Comparison of ENCODE assay signal across 18 mouse cellular contexts in genomic region chr8:122464985-122465384, GRCm38 (mm10). TPM values are rescaled to one million over a fixed set of nuclear protein-coding genes. Genes with fewer than 3 reads are reported as not detected.
"Had no signal": no experiment of that assay in that cellular context is flagged by ENCODE, and none has a peak within 500 bp of the region (broad histone marks: within the 10 kb centered on the region; RNA-seq: fewer than 3 reads in every experiment).

No protein-coding gene starts in this region.

- H3K4me2 ChIP-seq: kidney, embryonic 15.5 days; limb, embryonic 13.5 days; liver, embryonic 15.5 days; lung, embryonic 14.5 days; midbrain, embryonic 12.5 days; stomach, embryonic 15.5 days had no signal

- H3K9ac ChIP-seq: kidney, embryonic 15.5 days; limb, embryonic 13.5 days; liver, embryonic 15.5 days; lung, embryonic 14.5 days; midbrain, embryonic 12.5 days; stomach, embryonic 15.5 days had no signal

- DNase-seq: kidney, adult 2 months; kidney, postnatal 14 days; left cerebral cortex, postnatal 4 days; lung, embryonic 14.5 days; lung, postnatal 10 days; lung, postnatal 4 days; right cerebral cortex, postnatal 14 days had no signal

- H3K4me3 ChIP-seq: kidney, embryonic 15.5 days; limb, embryonic 13.5 days; liver, embryonic 15.5 days; midbrain, embryonic 12.5 days; stomach, embryonic 15.5 days had no signal

- H3K27ac ChIP-seq: kidney, embryonic 15.5 days; limb, embryonic 13.5 days; liver, embryonic 15.5 days; midbrain, embryonic 12.5 days; stomach, embryonic 15.5 days had no signal

RNA-seq across cellular contexts. Expression of gene Snai3, which starts 4.5 kb away (rescaled TPM):
- total RNA-seq: layer of hippocampus, adult 8-10 months; layer of hippocampus, postnatal 14 days; left cerebral cortex, postnatal 10 days; left cerebral cortex, postnatal 4 days; megakaryocyte-erythroid progenitor cell, adult 5-6 weeks had no signal
- polyA plus RNA-seq: midbrain, embryonic 12.5 days; midbrain, embryonic 16.5 days; neural tube, embryonic 14.5 days had no signal
